Mouse (Mus musculus) retina, postnatal 1 day (tissue): ENCODE results near the gene Olfr98.
A peak's percentile ranks its signal among the peaks of the same experiment; 100 is the strongest.
"Not testable (repeated sequence)": the region's sequence is repeated elsewhere in the genome, so short reads cannot be mapped to it uniquely, and the experiment has no call there.

Experiments
- DNase-seq: peaks from one replicate; pipeline ENCODE4 v3.0.0-alpha.2; 2012

Gene Olfr98

DNA sequence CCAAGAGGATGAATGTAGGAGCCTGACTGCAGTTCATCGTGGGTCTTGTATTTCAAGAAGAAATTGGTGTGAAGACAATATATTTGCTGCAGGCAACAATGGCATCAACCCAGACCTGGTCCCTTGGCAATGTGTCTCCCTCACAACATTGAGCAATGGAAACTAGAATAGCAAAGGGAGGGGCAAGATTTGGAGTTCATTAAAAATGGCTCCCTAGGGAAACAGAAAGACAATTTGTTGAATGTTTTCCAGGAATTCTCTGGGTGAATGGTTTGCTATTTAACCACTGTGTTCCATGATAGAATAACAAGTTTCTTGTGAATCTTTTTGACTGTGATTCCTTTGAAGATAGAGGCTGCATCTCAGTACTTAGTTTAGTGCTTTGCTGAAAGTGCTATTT is at the start of gene Olfr98:
Olfr98 (minus strand) TSS at position 124 of the 400 bp plus-strand sequence.
- no peak for DNase-seq

DNA sequence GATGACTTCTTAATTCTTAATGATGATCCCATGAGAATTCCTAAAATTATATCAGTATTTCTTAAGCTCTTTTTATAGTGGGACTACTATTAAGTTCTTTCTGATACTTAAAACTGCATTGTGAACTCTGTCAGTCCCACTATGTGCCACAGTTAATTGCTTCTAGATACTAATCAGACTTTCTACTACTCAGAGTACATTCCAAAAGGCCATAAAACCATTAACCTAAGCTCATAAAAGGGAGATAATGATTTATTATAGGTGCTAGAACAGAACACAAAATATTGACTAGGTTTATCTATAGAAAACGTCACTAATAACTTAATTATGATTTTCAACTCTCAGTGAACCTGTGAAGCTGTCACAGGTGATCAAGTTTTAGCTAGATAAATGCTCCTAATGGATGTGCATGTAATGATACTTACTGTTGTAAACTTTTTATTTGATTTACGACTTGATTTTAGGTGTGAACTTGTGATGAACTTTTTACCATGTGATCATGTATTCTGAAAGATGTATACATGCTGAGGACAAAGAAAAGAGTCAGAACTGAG is 46.7 kb upstream of the Olfr98 start:
- no peak for DNase-seq

DNA sequence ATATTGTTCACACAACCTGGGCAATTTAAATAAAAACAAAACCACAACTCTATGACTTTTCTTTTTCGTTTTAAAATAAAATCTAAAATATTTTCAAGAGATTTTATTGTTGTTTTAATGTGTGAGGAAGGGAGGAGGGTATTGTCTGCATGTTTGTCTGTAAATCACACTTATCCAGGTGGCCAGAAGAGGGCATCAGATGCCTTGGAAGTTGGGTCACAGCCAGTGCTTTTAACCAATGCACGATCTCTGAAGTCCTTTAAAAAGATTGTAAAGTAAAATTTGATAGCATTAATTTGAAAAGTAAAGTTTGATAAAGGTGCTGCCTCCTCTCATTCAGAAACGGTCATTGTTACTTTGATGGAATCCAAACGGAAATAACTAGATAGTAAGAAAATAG is 44.9 kb upstream of the Olfr98 start:
- DNase-seq: no peak

DNA sequence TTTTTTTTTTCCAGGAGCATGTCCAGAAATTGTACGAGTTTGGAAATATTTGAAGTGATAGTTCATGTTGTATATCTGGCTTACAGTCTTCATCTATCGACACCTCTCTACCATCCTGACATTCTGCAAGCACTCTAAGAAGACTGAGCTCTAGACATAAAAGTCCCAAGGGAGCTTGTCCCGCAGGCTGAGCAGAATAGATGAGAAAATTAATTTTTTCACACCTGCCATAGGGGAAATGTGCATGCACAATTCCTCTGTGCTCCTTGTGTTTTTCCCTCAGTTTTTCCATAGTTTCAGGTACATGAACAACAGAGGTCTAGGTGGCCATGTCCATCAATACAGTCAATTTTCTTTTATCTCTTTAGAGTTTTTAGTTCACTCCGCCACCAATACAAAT is 40.7 kb upstream of the Olfr98 start, which contains the start of gene Olfr101:
Olfr101 (minus strand) TSS at position 101 of the 400 bp plus-strand sequence.
- DNase-seq: no peak

DNA sequence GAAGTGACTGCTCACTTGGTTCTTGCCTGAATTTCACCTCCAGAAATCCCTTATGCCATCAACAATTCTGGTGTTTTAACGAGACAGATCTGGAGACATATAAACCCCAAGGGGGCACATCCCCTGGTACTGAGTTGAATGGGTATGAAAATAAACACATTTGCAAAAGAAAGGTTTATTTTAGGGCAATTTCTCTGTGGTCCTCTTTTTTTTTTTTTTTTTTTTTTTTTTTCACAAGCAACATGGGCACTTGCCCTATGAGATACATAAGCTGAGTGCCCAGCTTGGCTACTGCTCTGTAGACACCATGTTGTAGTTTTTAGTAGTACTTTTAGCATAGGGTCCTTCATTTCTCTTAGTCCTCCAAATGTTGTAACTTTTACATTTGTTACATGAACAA is 19.8 kb upstream of the Olfr98 start, which contains the start of gene Olfr99:
Olfr99 (minus strand) TSS at position 101 of the 400 bp plus-strand sequence.
- DNase-seq: no peak

DNA sequence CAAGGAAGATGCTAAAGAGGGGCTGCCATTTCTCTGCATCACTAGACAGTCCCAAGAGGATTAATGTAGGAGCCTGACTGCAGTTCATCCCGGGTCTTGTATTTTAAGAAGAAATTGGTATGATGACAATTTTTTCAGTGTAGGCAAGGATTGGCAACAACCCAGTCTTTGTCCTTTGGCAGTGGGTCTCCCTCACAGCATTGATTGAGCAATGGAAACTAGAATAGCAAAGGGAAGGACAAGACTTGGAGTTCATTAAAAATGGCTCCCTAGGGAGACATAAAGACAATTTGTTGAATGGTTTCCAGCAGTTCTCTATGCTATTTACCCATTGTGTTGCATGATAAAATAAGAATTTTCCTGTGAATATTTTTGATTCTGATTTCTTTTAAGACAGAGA is 16.8 kb upstream of the Olfr98 start:
- DNase-seq: no peak

DNA sequence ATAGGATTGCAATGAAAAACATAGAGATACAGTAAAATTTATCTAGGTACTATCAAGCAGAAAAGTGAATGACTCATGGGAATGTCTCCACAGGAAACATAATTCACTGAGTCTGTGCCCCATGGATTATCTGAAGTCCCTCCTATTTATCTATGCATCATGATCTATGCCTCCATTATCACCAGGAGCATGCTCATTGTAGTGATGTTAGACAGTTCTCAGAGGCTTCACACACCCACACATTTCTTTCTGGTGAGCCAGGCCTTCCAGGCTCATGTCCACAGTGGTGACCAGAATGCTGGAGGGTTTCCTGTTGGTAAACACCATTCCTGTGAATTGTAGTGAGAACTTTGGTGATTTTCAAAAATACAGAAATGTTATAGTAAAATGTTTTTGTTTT is 13.0 kb upstream of the Olfr98 start:
- DNase-seq: no peak

DNA sequence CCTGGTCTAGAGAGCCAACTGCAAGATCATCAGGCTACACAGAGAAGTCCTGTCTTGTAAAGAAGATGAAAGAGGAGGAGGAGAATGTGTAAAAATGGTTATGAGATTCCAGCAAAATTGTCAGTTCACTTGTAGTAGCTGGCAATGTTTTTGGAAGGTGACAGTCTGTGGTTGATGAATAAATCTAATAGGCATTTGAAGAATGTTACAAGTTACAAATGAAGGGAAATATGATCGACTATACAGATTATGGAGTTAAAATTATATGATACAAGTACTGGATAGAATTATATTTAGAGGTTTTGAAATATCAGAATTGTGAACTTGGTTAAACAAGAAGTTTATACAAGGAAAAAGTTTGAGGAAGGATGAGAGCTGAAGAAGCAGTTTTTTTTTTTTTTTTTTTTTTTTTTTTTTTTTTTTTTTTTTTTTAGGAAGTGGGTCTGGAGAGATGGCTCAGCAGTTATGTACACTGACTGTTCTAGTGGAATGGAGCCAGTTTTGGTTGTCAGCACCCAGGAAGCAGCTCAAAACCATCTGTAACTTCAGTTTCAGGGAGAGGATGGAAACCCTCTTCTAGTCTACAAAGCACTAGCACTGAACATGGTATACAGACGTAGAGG is 12.2 kb upstream of the Olfr98 start:
- DNase-seq: no peak

DNA sequence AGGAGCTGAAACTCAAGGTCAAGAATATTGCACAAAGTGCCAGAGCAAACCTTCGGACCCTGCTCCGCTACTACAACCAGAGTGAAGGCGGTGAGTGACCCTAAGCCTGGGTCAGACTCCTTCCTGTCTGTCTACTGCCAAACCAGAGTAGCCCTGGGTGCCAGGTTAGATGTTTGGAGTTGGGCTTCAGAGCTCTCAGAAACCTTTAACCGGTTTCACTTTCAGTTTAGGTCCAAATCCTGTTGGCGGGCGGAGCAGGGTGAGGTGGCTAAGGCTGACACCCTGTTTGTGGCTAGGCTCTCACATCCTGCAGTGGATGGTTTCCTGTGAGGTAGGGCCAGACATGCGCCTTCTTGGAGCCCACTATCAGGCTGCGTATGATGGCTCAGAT is 7.1 kb upstream of the Olfr98 start:
- no peak for DNase-seq

DNA sequence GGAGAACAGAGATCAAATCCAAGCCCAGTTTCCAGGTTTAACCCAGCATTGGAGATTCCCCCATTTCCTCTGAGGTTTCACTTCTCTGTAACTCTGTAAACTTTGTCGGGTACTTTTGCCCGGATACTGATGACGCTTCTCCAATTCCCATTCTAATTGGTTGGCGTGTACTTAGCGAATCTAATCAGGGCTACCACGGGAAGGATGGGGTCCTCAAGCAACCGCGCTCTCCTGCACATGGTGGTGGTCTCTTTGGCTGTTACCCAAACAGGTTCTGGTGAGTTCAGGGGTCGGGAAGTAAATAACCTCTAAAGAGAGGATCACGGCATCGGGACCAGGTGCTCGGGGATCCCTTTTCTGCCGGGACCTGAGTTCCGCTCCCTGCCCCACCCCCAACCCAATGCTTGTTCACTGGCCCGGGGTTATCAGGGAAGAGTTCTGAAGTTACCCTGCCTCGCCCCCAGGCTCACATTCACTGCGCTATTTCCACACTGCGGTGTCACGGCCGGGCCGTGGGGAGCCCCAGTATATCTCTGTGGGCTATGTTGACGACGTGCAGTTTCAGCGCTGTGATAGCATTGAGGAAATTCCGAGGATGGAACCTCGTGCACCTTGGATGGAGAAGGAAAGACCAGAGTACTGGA is 6.6 kb upstream of the Olfr98 start, which contains the start of gene H2-M3:
H2-M3 (plus strand) TSS at position 163 of the 644 bp plus-strand sequence.
- peak; percentile 85 for DNase-seq

DNA sequence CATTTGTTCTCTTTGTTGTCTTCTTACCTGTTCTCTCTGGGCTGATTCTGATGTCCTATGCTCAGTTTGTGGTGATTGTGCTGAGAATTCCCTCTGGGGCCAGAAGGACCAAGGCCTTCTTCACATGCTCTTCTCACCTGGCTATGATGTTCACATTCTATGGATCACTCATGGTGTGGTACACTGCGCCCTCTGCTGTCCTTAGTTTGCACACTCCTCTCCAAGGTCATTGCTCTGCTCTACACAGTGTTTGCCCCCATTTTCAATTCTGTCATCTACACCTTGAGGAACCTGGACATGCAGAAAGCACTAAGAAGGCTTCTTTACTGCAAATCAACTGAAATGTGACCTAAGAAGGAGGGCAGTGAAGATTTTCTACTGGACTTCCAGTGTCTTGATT is 13.0 kb downstream of the Olfr98 start:
- DNase-seq: no peak

DNA sequence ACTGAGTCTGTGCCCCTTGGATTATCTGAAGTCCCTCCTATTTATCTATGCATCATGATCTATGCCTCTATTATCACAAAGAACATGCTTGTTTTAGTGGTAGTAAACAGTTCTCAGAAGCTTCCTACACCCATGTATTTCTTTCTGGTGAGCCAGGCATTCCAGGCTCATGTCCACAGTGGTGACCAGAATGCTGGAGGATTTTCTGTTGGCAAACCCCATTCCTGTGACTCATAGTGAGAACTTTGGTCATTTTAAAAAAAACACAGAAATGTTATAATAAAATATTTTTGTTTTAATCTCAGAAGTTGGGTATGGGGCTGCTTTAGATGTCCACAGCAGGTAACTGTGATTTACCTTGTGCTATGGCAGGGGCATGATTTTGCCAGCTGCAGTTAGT is 14.1 kb downstream of the Olfr98 start:
- no peak for DNase-seq

DNA sequence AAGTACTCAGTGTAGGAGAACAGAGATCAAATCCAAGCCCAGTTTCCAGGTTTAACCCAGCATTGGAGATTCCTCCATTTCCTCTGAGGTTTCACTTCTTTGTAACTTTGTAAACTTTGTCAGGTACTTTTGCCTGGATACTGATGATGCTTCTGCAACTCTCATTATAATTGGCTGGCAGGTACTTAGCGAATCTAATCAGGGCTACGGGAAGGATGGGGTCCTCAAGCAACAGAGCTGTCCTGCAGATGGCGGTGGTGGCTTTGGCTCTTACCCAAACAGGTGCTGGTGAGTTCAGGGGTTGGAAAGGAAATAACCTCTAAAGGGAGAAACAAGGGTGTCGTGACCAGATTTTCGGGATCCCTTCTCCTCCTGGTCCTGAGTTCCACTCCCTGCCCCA is 16.8 kb downstream of the Olfr98 start:
- DNase-seq: peak; percentile 3

DNA sequence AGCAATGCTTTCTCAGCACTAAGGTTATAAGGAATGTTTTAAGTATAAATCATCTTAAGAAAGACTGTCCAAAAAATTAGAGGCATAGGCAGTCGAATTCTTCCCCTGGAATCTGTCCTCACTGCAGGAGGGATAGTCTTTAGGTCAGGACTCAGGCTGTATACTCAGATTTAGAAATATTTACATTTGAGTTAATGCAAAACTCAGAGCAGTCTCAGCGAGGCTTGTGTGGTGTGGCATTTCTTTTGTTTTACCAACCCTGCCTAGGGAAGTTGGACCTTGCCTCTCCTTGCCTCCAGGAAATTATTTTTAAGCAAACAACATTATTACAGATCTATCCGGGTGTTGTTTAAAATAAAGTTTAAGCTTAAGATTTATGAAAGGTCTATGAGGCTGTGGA is 21.4 kb downstream of the Olfr98 start:
- no peak for DNase-seq

DNA sequence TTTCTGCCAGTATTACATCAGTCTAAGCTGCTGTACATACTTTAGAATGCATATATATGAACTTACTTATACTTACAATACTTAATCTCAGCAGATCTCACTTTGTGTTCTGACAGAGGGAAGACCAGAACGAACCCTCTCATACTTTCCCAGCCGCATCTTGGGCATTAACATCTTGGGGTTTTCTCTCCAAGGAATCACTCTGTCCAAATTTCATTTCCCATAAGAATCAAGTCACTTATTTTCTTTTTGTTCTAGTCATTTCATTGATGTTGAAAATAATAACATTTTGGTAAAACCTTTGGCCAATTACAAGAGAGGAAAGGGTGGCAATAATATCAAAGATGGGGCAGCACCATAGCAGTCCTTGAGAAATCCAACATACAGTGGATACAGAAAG is 26.3 kb downstream of the Olfr98 start, which contains the start of gene Olfr97:
Olfr97 (minus strand) TSS at position 101 of the 400 bp plus-strand sequence.
- DNase-seq: not testable (repeated sequence)

DNA sequence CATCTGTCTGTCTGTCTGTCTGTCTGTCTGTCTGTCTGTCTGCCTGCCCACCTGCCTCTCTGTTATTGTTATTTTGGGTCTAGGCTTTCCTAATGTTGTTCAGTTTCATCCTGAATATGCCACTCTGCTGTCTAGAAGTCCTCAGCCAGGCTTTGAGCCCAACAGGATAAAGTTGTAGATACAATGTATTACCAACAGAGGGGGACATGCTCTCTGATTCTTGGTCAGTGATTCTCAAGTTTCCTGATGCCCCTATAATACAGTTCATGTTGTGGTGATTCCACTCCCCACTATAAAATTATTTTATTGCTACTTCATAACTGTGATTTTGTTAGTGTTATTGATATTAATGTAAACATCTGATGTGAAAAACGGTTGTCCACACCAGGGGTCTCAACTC is 41.7 kb downstream of the Olfr98 start:
- DNase-seq: no peak

DNA sequence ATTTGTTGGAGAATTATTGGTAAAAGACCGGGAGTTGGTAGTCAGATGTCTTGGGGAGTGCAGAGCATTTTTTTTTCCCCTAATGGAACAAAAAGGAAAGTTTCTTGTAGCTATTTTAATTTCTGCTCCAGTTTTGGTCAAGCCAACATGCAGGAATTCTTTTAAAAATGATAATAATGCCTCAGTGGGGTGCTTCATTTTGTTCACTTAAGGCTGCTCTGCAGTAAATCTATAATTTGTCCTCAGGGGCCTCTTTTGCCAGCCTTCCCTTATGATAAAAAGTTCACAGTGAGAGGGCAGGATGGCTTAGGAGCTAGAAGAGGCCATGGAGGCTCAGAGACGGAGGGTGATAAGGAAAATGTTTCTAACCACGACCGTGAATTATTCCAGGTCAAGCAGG is 43.7 kb downstream of the Olfr98 start, which contains the start of gene Olfr96:
Olfr96 (plus strand) TSS at position 301 of the 400 bp plus-strand sequence.
- no peak for DNase-seq

DNA sequence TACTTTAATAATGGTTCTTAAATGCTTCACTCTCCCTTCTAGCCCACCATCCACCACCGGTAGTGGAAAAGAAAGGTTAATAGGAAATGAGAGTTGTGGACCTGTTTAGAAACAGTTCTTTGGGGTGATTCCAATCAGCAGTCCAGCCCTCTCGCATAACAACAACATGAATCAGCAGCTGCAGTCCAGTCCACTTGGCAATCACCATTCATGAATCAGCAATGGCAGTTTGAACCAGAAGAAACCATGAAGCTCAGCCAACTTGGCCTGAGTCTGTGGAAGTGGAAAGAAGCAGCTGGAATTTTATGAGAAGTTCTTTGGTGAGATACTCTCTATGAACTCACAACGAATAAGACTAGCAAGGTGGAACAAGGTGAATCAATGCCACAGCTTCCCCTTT is 45.1 kb downstream of the Olfr98 start:
- no peak for DNase-seq

DNA sequence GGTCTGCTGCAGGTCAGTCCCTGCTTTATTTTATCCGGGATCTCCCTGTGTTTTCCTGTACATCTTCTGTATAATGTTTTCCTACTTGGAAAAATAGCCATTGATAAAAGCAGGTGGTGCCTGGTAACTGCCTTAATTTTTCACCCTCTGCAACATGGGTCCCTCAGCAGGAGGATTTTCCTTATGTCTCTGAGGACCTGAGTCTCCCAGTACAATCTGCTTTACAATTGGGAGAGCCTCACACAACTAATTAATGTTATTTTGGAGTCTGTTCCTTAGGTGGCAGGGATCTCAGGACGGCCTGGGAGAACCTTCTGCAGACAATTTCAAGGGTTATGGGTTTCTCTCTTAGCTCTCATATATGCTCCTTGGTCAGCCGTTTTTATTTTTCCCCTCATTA is 50.5 kb downstream of the Olfr98 start, which contains the start of gene Olfr95:
Olfr95 (minus strand) TSS at position 101 of the 400 bp plus-strand sequence.
- DNase-seq: no peak
